Mouse (Mus musculus): ENCODE measurements around the gene Gtsf2. TPM values are rescaled to one million over a fixed set of nuclear protein-coding genes. Genes with fewer than 3 reads are reported as not detected.
"Not testable (repeated sequence)": the region's sequence is repeated elsewhere in the genome, so short reads cannot be mapped to it uniquely, and the experiment has no call there.

Gene Gtsf2
- polyA plus RNA-seq, 1 experiment from 2014 or later, result 1.0 TPM

- 87% methylated on average over 5 of the region's 5 CpGs for WGBS
- no peak for ATAC-seq
Observed at GRCm38 (mm10) chr15:103473769-103474168, 25.5 kb upstream of the Gtsf2 start.

GRCm38 (mm10) chr15:103473182-103473581 is 24.9 kb upstream of the Gtsf2 start:
- Histone ChIP-seq H3K9me3 (ENCODE audit: control insufficient read depth, low read length) (no peaks in the 10 kb centered on the region), H3K4me3 (ENCODE audit: low read length) (no peak overlapping the region), H3K27ac (ENCODE audit: low read depth, low read length) (no peak overlapping the region), H3K27me3 (replicated peaks; ENCODE audit: control insufficient read depth, insufficient read depth, low read length) (no peaks in the 10 kb centered on the region), H3K4me1 (ENCODE audit: control insufficient read depth, insufficient read depth, low read depth, low read length) (no peaks in the 10 kb centered on the region), H3K36me3 (ENCODE audit: control insufficient read depth, insufficient read depth, low read length) (no peaks in the 10 kb centered on the region), H3K9ac (ENCODE audit: low read depth, low read length) (no peak overlapping the region), H3K4me2 (ENCODE audit: low read length) (no peak overlapping the region)
- 86% methylated on average over 7 of the region's 7 CpGs for WGBS
- no peak for ATAC-seq

More at GRCm38 (mm10) chr15:103473769-103474168, 25.5 kb upstream of the Gtsf2 start:
- H3K36me3 ChIP-seq (ENCODE audit: control insufficient read depth, insufficient read depth, low read length), result no peaks in the 10 kb centered on the region
- H3K27me3 ChIP-seq (replicated peaks; ENCODE audit: control insufficient read depth, insufficient read depth, low read length), result no peaks in the 10 kb centered on the region
- H3K27ac ChIP-seq (ENCODE audit: low read depth, low read length), result no peak overlapping the region
- no peaks in the 10 kb centered on the region for H3K9me3 ChIP-seq (ENCODE audit: control insufficient read depth, low read length)
- H3K4me1 ChIP-seq (ENCODE audit: control insufficient read depth, insufficient read depth, low read depth, low read length), result no peaks in the 10 kb centered on the region
- no peak overlapping the region for H3K4me2 ChIP-seq (ENCODE audit: low read length)
- H3K4me3 ChIP-seq (ENCODE audit: low read length), result no peak overlapping the region
- no peak overlapping the region for H3K9ac ChIP-seq (ENCODE audit: low read depth, low read length)

GRCm38 (mm10) chr15:103472265-103472664 is 24.0 kb upstream of the Gtsf2 start:
- H3K4me2 ChIP-seq (ENCODE audit: low read length), result no peak overlapping the region
- 63% methylated on average over 3 of the region's 3 CpGs for WGBS

GRCm38 (mm10) chr15:103471488-103472194 is 23.4 kb upstream of the Gtsf2 start:
- Histone ChIP-seq H3K4me1 (ENCODE audit: control insufficient read depth, insufficient read depth, low read depth, low read length) (no peaks in the 10 kb centered on the region), H3K4me2 (ENCODE audit: low read length) (no peak overlapping the region), H3K9me3 (ENCODE audit: control insufficient read depth, low read length) (no peaks in the 10 kb centered on the region), H3K27me3 (replicated peaks; ENCODE audit: control insufficient read depth, insufficient read depth, low read length) (no peaks in the 10 kb centered on the region), H3K36me3 (ENCODE audit: control insufficient read depth, insufficient read depth, low read length) (no peaks in the 10 kb centered on the region), H3K4me3 (ENCODE audit: low read length) (no peak overlapping the region), H3K27ac (ENCODE audit: low read depth, low read length) (no peak overlapping the region), H3K9ac (ENCODE audit: low read depth, low read length) (no peak overlapping the region)
- no peak for ATAC-seq
- 86% methylated on average over 7 of the region's 7 CpGs for WGBS

More at GRCm38 (mm10) chr15:103472265-103472664, 24.0 kb upstream of the Gtsf2 start:
- no peaks in the 10 kb centered on the region for H3K27me3 ChIP-seq (replicated peaks; ENCODE audit: control insufficient read depth, insufficient read depth, low read length)
- H3K4me3 ChIP-seq (ENCODE audit: low read length), result no peak overlapping the region
- no peaks in the 10 kb centered on the region for H3K9me3 ChIP-seq (ENCODE audit: control insufficient read depth, low read length)
- H3K27ac ChIP-seq (ENCODE audit: low read depth, low read length), result no peak overlapping the region
- no peaks in the 10 kb centered on the region for H3K36me3 ChIP-seq (ENCODE audit: control insufficient read depth, insufficient read depth, low read length)
- no peak overlapping the region for H3K9ac ChIP-seq (ENCODE audit: low read depth, low read length)
- no peak for ATAC-seq
- H3K4me1 ChIP-seq (ENCODE audit: control insufficient read depth, insufficient read depth, low read depth, low read length), result no peaks in the 10 kb centered on the region

- WGBS, result 66% methylated on average over 7 of the region's 7 CpGs
Observed at GRCm38 (mm10) chr15:103462539-103463261, 14.4 kb upstream of the Gtsf2 start.

GRCm38 (mm10) chr15:103454449-103454848 is 6.2 kb upstream of the Gtsf2 start:
- H3K27me3 ChIP-seq (replicated peaks; ENCODE audit: control insufficient read depth, insufficient read depth, low read length), result no peaks in the 10 kb centered on the region
- H3K27ac ChIP-seq (ENCODE audit: low read depth, low read length), result no peak overlapping the region
- no peak overlapping the region for H3K4me2 ChIP-seq (ENCODE audit: low read length)
- H3K36me3 ChIP-seq (ENCODE audit: control insufficient read depth, insufficient read depth, low read length), result no peaks in the 10 kb centered on the region
- H3K4me3 ChIP-seq (ENCODE audit: low read length), result no peak overlapping the region
- no peak for ATAC-seq
- no peaks in the 10 kb centered on the region for H3K4me1 ChIP-seq (ENCODE audit: control insufficient read depth, insufficient read depth, low read depth, low read length)
- no peaks in the 10 kb centered on the region for H3K9me3 ChIP-seq (ENCODE audit: control insufficient read depth, low read length)
- no peak overlapping the region for H3K9ac ChIP-seq (ENCODE audit: low read depth, low read length)
- 87% methylated on average over 6 of the region's 6 CpGs for WGBS

More at GRCm38 (mm10) chr15:103462539-103463261, 14.4 kb upstream of the Gtsf2 start:
- no peak overlapping the region for H3K4me3 ChIP-seq (ENCODE audit: low read length)
- no peaks in the 10 kb centered on the region for H3K4me1 ChIP-seq (ENCODE audit: control insufficient read depth, insufficient read depth, low read depth, low read length)
- H3K36me3 ChIP-seq (ENCODE audit: control insufficient read depth, insufficient read depth, low read length), result no peaks in the 10 kb centered on the region
- H3K4me2 ChIP-seq (ENCODE audit: low read length), result no peak overlapping the region
- ATAC-seq, result no peak; the same call in 1 of the 2 replicates
- H3K27me3 ChIP-seq (replicated peaks; ENCODE audit: control insufficient read depth, insufficient read depth, low read length), result no peaks in the 10 kb centered on the region
- H3K9me3 ChIP-seq (ENCODE audit: control insufficient read depth, low read length), result no peaks in the 10 kb centered on the region
- no peak overlapping the region; the same call in 1 of the 2 replicates for H3K27ac ChIP-seq (ENCODE audit: low read depth, low read length)
- no peak overlapping the region for H3K9ac ChIP-seq (ENCODE audit: low read depth, low read length)

- 92% methylated on average over 13 of the region's 13 CpGs for WGBS
- no peaks in the 10 kb centered on the region for H3K36me3 ChIP-seq (ENCODE audit: control insufficient read depth, insufficient read depth, low read length)
- no peak within 1 kb of the TSS for H3K4me3 ChIP-seq (ENCODE audit: low read length)
- no peak for ATAC-seq
- no peaks in the 10 kb centered on the region for H3K27me3 ChIP-seq (replicated peaks; ENCODE audit: control insufficient read depth, insufficient read depth, low read length)
- no peak within 1 kb of the TSS for H3K27ac ChIP-seq (ENCODE audit: low read depth, low read length)
- H3K4me2 ChIP-seq (ENCODE audit: low read length), result no peak within 1 kb of the TSS
- no peak within 1 kb of the TSS for H3K9ac ChIP-seq (ENCODE audit: low read depth, low read length)
- no peaks in the 10 kb centered on the region for H3K4me1 ChIP-seq (ENCODE audit: control insufficient read depth, insufficient read depth, low read depth, low read length)
- no peaks in the 10 kb centered on the region for H3K9me3 ChIP-seq (ENCODE audit: control insufficient read depth, low read length)
Observed at GRCm38 (mm10) chr15:103453551-103454218, 5.4 kb upstream of the Gtsf2 start, which contains the start of gene Nckap1l. Nckap1l (plus strand) TSS chr15:103453794.

GRCm38 (mm10) chr15:103445966-103446365 is 2.3 kb downstream of the Gtsf2 start:
- H3K4me1 ChIP-seq (ENCODE audit: control insufficient read depth, insufficient read depth, low read depth, low read length); H3K27me3 ChIP-seq (replicated peaks; ENCODE audit: control insufficient read depth, insufficient read depth, low read length); H3K27ac ChIP-seq (ENCODE audit: low read depth, low read length); H3K9ac ChIP-seq (ENCODE audit: low read depth, low read length); ATAC-seq; H3K4me3 ChIP-seq (ENCODE audit: low read length); H3K4me2 ChIP-seq (ENCODE audit: low read length); H3K36me3 ChIP-seq (ENCODE audit: control insufficient read depth, insufficient read depth, low read length); H3K9me3 ChIP-seq (ENCODE audit: control insufficient read depth, low read length): not testable (repeated sequence)
- WGBS, result 93% methylated on average over 4 of the region's 4 CpGs

GRCm38 (mm10) chr15:103430241-103430640 is 18.0 kb downstream of the Gtsf2 start, which contains the start of gene Gtsf1:
Gtsf1 (minus strand) TSS chr15:103430470.
- Histone ChIP-seq H3K27me3 (replicated peaks; ENCODE audit: control insufficient read depth, insufficient read depth, low read length) (no peaks in the 10 kb centered on the region), H3K27ac (ENCODE audit: low read depth, low read length) (no peak within 1 kb of the TSS), H3K9ac (ENCODE audit: low read depth, low read length) (no peak within 1 kb of the TSS), H3K9me3 (ENCODE audit: control insufficient read depth, low read length) (no peaks in the 10 kb centered on the region), H3K4me2 (ENCODE audit: low read length) (no peak within 1 kb of the TSS), H3K4me3 (ENCODE audit: low read length) (no peak within 1 kb of the TSS), H3K4me1 (ENCODE audit: control insufficient read depth, insufficient read depth, low read depth, low read length) (no peaks in the 10 kb centered on the region), H3K36me3 (ENCODE audit: control insufficient read depth, insufficient read depth, low read length) (no peaks in the 10 kb centered on the region)
- WGBS, result 93% methylated on average over 16 of the region's 16 CpGs
- ATAC-seq, result no peak
